Mouse (Mus musculus): ENCODE results near the gene Cdc123. TPM values are rescaled to one million over a fixed set of nuclear protein-coding genes. Genes with fewer than 3 reads are reported as not detected.

Cdc123 gene
- polyA plus RNA-seq, 2 experiments, result 182 to 296 TPM

DNA sequence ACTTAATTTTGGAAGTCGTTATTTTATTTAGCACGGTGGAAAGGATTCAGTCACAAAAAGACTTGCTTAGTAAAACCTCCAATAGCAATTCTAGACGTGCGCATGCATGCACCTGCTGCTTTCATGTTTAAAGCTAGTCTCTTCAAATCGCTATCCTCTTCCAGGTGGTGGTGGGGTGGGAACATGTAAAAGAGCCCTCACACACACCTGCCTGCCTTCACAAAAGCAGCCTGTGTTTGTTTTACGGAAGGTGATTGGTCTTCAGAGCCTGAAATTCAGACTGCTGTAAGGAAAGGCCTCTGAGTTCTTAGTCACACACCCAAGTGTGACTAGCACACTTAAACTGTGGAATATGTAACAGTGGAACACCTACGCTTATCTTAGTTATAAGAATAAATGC lies 39.7 kb downstream of the Cdc123 start:
- WGBS, result 93% methylated on average over 7 of the region's 7 CpGs

DNA sequence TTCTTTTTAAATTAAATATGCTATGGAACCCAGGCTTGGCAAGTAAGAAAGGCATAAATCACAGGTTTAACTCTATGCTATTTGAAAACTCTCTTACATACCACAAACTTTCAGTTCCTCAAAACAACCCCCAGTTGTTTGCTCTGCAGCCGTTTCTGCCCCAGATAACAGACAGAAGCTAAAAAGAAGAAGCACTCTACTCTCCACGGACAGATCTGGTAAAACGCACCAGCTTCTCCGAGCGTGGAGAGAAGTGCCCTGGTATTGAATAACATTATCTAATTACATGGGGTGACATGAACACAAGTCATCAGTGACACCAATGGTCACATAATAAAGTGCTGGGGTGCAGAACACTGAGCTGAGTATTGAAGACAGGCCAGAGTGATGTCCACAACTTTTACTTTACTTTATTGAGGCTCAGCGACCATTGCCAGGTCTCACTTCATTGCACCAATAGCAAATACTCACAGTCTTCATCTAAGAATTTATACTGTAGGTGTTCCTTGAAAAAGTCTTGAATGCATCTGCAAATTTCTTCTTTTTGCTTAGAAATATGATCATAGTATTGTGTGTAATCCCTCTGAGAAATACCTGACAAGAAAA lies 40.4 kb downstream of the Cdc123 start:
- H3K4me2 ChIP-seq (replicated peaks; ENCODE audit: low read depth, low read length, severe bottlenecking), result no peak overlapping the region
- WGBS, result 92% methylated on average over 6 of the region's 6 CpGs

More for the DNA sequence above, 39.7 kb downstream of the Cdc123 start:
- Histone ChIP-seq H3K36me3 (ENCODE audit: control insufficient read depth, insufficient read depth, low read length) (peaks cover 58% of the 10 kb centered on the region), H3K4me1 (ENCODE audit: control insufficient read depth, insufficient read depth, low read length) (no peaks in the 10 kb centered on the region), H3K27ac (replicated peaks; ENCODE audit: low read depth, low read length) (no peak overlapping the region), H3K27me3 (ENCODE audit: control insufficient read depth, insufficient read depth, low read length) (no peaks in the 10 kb centered on the region), H3K4me2 (replicated peaks; ENCODE audit: low read depth, low read length, severe bottlenecking) (no peak overlapping the region), H3K4me3 (replicated peaks; ENCODE audit: low read length) (no peak overlapping the region), H3K9me3 (ENCODE audit: control insufficient read depth, low read length) (no peaks in the 10 kb centered on the region), H3K9ac (ENCODE audit: low read depth, low read length, severe bottlenecking) (no peak overlapping the region)
- no peak for TF ChIP-seq POLR2A (IDR thresholded peaks at IDR 0.05; ENCODE audit: borderline replicate concordance, extremely low read depth, insufficient read depth, insufficient read length)
- ATAC-seq (ENCODE audit: low FRiP score, low read depth), result no peak
- DNase-seq (ENCODE audit: low spot score), result no peak

DNA sequence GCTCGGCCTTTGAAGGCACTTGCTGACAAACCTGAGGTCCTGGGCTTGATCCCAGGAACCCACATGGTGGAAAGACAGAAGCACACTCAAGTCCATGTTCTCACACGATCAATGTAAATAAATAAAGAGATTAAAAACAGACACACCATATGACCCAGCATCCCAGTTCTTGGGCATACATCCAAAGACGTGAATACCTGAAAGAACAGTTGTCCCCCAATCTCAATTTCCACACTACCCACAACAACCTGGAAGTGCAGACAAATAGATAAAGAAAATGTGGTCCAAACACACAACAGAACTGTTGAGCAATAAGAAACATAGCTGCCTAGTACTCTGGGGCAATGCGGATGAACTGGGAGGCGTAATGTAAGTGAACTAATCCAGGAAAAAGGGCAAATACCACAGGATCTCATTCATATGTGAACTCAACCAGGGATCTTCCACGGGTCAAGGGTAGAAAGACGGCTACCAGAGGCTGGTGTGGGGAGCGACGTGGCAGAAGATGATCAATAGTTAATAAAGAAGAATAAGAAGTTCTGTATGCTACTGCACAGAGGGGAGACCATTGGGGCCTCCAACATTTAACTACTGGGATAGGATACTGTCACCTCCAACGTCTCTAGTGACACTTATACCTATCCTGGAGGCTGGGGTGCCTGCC lies 42.9 kb downstream of the Cdc123 start:
- Histone ChIP-seq H3K36me3 (ENCODE audit: control insufficient read depth, insufficient read depth, low read length) (peaks cover 57% of the 10 kb centered on the region), H3K27me3 (ENCODE audit: control insufficient read depth, insufficient read depth, low read length) (no peaks in the 10 kb centered on the region), H3K4me2 (replicated peaks; ENCODE audit: low read depth, low read length, severe bottlenecking) (no peak overlapping the region), H3K9ac (ENCODE audit: low read depth, low read length, severe bottlenecking) (no peak overlapping the region), H3K27ac (replicated peaks; ENCODE audit: low read depth, low read length) (no peak overlapping the region), H3K4me3 (replicated peaks; ENCODE audit: low read length) (no peak overlapping the region), H3K9me3 (ENCODE audit: control insufficient read depth, low read length) (no peaks in the 10 kb centered on the region), H3K4me1 (ENCODE audit: control insufficient read depth, insufficient read depth, low read length) (no peaks in the 10 kb centered on the region)
- 91% methylated on average over 10 of the region's 10 CpGs for WGBS
- DNase-seq (ENCODE audit: low spot score), result no peak
- ATAC-seq (ENCODE audit: low FRiP score, low read depth), result no peak
- no peak for TF ChIP-seq POLR2A (IDR thresholded peaks at IDR 0.05; ENCODE audit: borderline replicate concordance, extremely low read depth, insufficient read depth, insufficient read length)

More for the DNA sequence above, 40.4 kb downstream of the Cdc123 start:
- peaks cover 56% of the 10 kb centered on the region for H3K36me3 ChIP-seq (ENCODE audit: control insufficient read depth, insufficient read depth, low read length)
- no peaks in the 10 kb centered on the region for H3K4me1 ChIP-seq (ENCODE audit: control insufficient read depth, insufficient read depth, low read length)
- no peaks in the 10 kb centered on the region for H3K9me3 ChIP-seq (ENCODE audit: control insufficient read depth, low read length)
- DNase-seq (ENCODE audit: low spot score) (no peak), ATAC-seq (ENCODE audit: low FRiP score, low read depth) (no peak)
- no peak overlapping the region for H3K27ac ChIP-seq (replicated peaks; ENCODE audit: low read depth, low read length)
- no peak overlapping the region for H3K9ac ChIP-seq (ENCODE audit: low read depth, low read length, severe bottlenecking)
- TF ChIP-seq POLR2A (IDR thresholded peaks at IDR 0.05; ENCODE audit: borderline replicate concordance, extremely low read depth, insufficient read depth, insufficient read length), result no peak
- H3K4me3 ChIP-seq (replicated peaks; ENCODE audit: low read length), result no peak overlapping the region
- no peaks in the 10 kb centered on the region for H3K27me3 ChIP-seq (ENCODE audit: control insufficient read depth, insufficient read depth, low read length)

DNA sequence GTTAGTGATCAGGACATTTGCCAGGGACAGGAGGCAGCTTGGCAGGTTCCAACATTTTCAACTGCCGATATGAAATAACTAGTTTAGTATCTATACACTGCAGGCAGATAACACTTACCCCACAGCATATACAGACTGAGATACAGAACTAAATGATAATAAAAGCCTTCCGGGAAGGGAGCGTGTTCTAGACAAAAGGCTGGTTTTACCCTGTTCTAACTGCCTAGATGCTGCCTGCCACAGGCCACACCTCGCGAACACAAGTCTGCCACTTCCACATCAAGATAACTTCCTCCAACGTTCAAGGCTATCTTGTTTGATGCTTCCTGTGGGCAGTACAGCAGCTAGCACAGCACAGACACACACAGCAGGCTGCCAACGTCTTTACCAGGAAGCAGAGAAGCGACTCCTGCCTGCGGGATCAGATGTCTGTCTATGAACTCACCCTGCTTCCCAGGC lies 43.8 kb downstream of the Cdc123 start:
- H3K9me3 ChIP-seq (ENCODE audit: control insufficient read depth, low read length), result no peaks in the 10 kb centered on the region
- no peak for DNase-seq (ENCODE audit: low spot score)
- no peak overlapping the region for H3K27ac ChIP-seq (replicated peaks; ENCODE audit: low read depth, low read length)
- H3K4me1 ChIP-seq (ENCODE audit: control insufficient read depth, insufficient read depth, low read length), result no peaks in the 10 kb centered on the region
- 87% methylated on average over 9 of the region's 9 CpGs for WGBS
- H3K4me2 ChIP-seq (replicated peaks; ENCODE audit: low read depth, low read length, severe bottlenecking), result no peak overlapping the region
- ATAC-seq (ENCODE audit: low FRiP score, low read depth), result no peak
- H3K4me3 ChIP-seq (replicated peaks; ENCODE audit: low read length), result no peak overlapping the region
- no peak overlapping the region for H3K9ac ChIP-seq (ENCODE audit: low read depth, low read length, severe bottlenecking)
- peaks cover 65% of the 10 kb centered on the region for H3K36me3 ChIP-seq (ENCODE audit: control insufficient read depth, insufficient read depth, low read length)
- H3K27me3 ChIP-seq (ENCODE audit: control insufficient read depth, insufficient read depth, low read length), result no peaks in the 10 kb centered on the region
- TF ChIP-seq POLR2A (IDR thresholded peaks at IDR 0.05; ENCODE audit: borderline replicate concordance, extremely low read depth, insufficient read depth, insufficient read length), result no peak

DNA sequence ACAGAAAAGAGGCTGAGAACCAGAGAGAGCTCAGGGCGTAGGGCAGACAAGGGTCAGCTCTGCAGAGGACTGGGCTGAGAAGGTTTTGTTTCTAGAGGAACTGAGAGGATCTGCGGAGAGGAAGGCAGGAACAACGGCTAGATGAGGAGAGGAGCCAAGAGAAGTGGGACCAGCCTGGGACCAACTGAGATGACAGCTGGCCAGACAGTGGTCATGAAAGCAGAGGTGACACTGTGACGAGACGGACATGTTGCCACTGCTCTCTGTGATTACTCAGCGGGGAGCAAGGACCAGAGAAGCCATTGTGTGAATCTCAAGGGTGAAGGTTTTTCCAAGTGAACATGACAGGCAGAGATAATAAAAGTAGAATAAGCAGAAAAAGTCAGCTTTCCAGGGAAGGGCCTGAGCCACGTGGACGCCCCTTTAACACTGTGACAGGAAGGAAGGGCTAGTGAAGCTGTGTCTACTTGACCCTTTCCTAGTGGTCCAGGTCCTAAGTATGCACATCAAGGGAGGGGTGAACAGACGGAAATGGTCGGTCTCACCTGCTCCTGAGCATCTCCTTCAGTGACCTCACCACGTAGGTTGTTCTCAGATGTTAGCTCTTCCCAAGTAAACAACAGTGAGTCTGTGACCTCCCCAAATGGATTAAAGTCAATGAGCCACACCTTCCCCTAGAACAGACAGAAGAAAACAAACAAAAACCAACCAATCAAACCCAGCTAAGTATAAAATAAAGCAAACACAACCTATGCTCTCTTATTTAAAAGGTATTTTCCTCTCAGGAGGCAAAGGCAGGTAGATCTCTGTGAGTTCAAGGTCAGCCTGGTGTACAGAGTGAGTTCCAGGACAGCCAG lies 46.9 kb downstream of the Cdc123 start:
- Histone ChIP-seq H3K4me2 (replicated peaks; ENCODE audit: low read depth, low read length, severe bottlenecking) (no peak overlapping the region), H3K27me3 (ENCODE audit: control insufficient read depth, insufficient read depth, low read length) (no peaks in the 10 kb centered on the region), H3K4me3 (replicated peaks; ENCODE audit: low read length) (no peak overlapping the region), H3K27ac (replicated peaks; ENCODE audit: low read depth, low read length) (no peak overlapping the region), H3K9me3 (ENCODE audit: control insufficient read depth, low read length) (no peaks in the 10 kb centered on the region), H3K36me3 (ENCODE audit: control insufficient read depth, insufficient read depth, low read length) (peaks cover 68% of the 10 kb centered on the region), H3K9ac (ENCODE audit: low read depth, low read length, severe bottlenecking) (no peak overlapping the region), H3K4me1 (ENCODE audit: control insufficient read depth, insufficient read depth, low read length) (no peaks in the 10 kb centered on the region)
- WGBS, result 89% methylated on average over 11 of the region's 11 CpGs
- no peak for TF ChIP-seq POLR2A (IDR thresholded peaks at IDR 0.05; ENCODE audit: borderline replicate concordance, extremely low read depth, insufficient read depth, insufficient read length)
- DNase-seq (ENCODE audit: low spot score) (no peak), ATAC-seq (ENCODE audit: low FRiP score, low read depth) (no peak)

All from limb, embryonic 14.5 days (tissue).